Mouse (Mus musculus): Measurements from ENCODE around the gene Gorasp2.

Gorasp2 gene

DNA sequence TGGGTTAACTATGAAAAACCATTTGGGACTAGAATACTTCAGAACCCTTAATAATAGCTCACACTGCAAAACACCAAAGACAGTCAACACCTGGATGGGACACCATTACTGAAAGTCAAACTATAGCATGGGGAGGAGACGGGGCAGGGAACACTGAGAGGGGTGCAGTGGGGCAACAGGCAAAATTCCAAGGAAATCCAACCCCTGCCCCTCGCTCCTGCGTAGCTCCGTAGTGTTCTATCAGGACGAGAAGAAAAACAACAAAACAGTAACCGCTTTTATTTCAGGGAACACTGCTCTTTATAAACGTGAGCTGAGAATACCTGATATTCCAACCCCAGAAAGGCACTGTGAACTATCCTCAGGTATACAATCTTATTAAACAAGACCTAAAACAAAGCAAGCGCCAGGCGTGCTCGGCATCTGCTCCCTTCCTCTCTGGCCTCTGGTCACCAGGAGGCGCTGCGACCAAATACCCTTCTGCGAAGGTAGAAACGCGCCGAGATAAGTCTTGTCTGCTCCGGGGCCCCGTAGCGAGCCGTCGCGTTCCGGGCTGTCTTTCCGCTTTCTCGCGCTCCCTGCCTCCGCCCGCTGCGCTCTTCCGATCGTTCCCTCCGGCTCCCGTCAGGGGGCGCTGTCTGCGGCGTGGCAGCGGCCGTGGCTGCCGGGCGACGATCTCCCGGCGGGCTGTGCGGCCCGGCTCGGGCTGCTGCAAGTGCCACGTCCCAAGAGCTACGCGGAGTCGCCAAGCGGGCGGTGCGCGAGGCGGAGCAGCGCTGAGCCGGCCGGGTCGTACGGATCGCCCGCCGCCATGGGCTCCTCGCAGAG lies at the start of gene Gorasp2:
TSS of gene Gorasp2 (plus strand) at position 690 of the 828 bp plus-strand sequence.
- peak; percentile 94 to 98 for DNase-seq (ENCODE audit: low spot score in 2 of 2)

GRCm38 (mm10) chr2:70614745-70615351 lies 46.5 kb upstream of the Gorasp2 start:
- DNase-seq (ENCODE audit: low spot score in 2 of 2): no peak

GRCm38 (mm10) chr2:70616076-70616475 lies 45.3 kb upstream of the Gorasp2 start:
- DNase-seq (ENCODE audit: low spot score in 2 of 2): no peak

- no peak for DNase-seq (ENCODE audit: low spot score in 2 of 2)
Measured at GRCm38 (mm10) chr2:70616617-70617016, 44.8 kb upstream of the Gorasp2 start.

GRCm38 (mm10) chr2:70619232-70619835 lies 42.0 kb upstream of the Gorasp2 start:
- DNase-seq (ENCODE audit: low spot score in 2 of 2): peak in 1 of 2 experiments; percentile 10

DNA sequence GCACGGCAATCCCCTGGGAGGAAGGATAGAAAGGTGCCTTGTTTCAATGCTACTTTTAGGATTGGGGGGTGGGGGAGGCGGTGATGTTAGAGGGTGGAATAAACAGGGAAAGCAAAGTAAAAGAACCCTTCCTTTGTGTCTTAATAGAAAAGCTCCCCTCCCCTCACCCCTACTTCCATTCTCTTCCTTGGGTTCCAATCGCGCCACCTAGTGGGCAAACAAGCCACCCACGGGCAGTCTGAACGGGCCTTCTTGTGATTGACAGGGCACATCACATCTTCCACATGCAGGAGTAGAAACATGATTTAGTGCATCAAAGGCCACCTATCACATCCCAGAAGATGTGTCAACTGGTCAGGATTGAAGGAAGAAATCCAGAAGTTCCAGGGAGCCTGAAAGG lies 41.2 kb upstream of the Gorasp2 start:
- DNase-seq (ENCODE audit: low spot score in 2 of 2): peak; percentile 18 to 54

GRCm38 (mm10) chr2:70622244-70622643 lies 39.1 kb upstream of the Gorasp2 start:
- DNase-seq (ENCODE audit: low spot score in 2 of 2): no peak

GRCm38 (mm10) chr2:70625761-70626160 lies 35.6 kb upstream of the Gorasp2 start:
- no peak for DNase-seq (ENCODE audit: low spot score in 2 of 2)

- no peak for DNase-seq (ENCODE audit: low spot score in 2 of 2)
Measured at GRCm38 (mm10) chr2:70628397-70628796, 33.0 kb upstream of the Gorasp2 start.

- no peak for DNase-seq (ENCODE audit: low spot score in 2 of 2)
Measured at GRCm38 (mm10) chr2:70629339-70629761, 32.0 kb upstream of the Gorasp2 start.

GRCm38 (mm10) chr2:70629921-70630320 lies 31.5 kb upstream of the Gorasp2 start:
- DNase-seq (ENCODE audit: low spot score in 2 of 2): no peak

GRCm38 (mm10) chr2:70631321-70631720 lies 30.1 kb upstream of the Gorasp2 start:
- DNase-seq (ENCODE audit: low spot score in 2 of 2): no peak

DNA sequence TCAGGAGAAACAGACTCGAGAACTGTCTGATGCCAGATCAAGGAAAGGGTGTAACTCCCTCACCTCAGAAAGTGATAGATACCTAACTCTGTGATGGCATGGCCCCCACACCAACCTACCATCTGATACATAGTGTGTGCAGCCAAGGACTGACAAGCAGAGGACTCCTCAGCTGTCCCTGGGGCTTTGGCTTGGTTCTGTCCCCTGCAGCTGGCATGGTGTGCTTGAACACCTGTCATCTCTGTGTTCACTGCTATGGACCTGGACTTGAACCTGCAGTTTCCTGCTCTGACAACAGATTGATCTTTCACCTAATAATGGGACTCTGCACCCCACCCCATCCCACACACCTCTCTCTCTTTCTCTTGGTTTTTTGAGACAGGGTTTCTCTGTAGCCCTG lies 29.0 kb upstream of the Gorasp2 start:
- no peak for DNase-seq (ENCODE audit: low spot score in 2 of 2)

DNA sequence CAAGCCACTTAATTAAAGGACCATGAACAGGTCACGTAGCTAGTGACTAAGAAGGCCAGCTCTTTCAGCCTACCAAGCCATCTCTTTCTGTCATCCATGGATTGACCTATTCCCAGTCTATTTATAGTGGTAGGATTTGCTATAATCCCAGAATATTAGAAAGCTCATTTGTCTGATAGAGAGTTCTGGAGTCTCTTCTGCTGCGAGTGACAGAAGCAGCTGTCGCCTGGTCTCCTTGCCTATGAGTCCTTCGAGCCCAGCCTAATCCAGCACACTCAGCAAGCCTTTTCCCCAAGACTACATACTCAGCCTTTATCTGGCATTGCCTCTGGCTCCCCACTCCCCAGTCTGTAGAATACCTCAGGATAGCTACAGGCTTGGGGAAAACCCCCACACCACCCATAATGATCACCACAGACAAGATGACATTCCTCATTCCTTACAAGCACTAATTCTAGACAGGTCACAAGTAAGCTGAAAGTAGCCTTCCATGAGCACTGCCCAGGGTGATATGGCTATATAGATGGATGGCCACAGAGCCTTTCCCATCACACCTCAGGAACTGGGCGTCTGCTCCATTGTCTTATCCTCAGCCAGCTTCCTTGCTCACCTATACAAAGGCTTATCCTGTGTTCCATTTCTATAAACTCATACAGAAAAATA lies 27.2 kb upstream of the Gorasp2 start:
- DNase-seq (ENCODE audit: low spot score in 2 of 2): no peak

DNA sequence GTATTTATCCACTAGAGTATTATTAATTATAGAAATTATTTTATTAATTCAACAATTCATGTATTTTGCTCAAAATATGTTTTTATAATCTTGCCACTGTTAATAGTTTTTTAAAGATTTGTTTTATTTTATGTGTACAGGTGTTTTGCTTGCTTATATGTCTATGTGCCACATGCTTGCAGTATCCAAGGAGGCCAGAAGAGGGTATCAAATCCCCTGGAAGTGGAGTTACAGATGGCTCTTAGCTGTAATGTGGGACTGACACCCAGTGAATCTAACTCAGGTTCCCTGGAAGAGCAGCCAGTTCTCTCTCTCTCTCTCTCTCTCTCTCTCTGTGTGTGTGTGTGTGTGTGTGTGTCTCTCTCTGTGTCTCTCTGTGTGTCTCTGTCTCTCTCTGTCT lies 20.4 kb upstream of the Gorasp2 start:
- no peak for DNase-seq (ENCODE audit: low spot score in 2 of 2)

DNA sequence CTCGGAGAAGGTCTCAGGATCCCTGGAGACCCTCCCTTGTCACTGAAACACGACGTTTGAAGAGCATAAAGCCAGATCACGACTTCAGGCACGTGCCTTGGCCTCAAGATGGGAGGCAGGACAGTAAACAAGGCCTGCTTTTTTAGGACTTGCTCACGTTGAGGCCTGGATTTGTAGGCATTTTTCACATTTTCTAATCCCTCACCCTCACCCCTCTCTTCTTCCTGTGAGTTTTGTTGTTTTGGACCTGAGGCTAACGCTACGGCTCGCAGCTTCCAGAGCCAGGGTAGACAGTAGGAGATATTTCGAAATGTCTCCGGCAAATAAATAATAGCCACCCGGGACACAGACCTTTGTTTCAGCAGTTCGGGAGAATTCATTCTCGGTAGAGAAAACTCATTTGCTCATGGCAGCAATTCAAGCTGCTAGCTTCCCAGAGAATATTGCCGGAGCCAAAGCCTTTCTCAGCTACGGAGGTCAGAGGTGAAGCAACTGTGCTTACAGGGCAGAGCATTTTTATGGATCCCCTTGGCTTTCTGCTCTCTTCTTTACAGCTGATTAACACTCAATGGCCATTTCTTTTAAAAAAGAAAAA lies 18.3 kb upstream of the Gorasp2 start:
- DNase-seq (ENCODE audit: low spot score in 2 of 2): no peak

DNA sequence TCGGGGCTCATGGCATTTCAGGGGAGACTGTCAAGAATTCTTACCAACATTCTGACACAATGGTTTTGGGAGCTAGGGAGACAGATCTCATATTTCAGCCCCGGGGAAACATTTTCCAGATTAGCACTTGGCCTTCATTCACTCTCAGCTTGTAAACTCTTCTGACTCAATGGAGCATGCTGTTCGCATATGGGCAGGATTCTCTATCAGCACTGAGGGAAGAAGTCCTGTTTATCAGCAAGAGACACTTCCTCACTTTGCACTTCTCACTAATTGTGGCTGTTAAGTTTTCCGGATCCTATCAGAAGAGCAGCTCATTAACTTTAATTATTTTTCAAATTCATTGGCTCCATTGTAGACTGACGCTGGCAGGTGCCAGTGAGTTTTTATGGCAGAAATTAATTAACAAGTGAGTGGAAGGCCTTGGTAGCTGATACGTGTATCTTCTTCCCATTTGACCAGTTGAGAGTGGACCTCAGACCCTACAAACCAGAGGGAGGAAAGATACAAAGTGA lies 16.1 kb upstream of the Gorasp2 start:
- no peak for DNase-seq (ENCODE audit: low spot score in 2 of 2)

DNA sequence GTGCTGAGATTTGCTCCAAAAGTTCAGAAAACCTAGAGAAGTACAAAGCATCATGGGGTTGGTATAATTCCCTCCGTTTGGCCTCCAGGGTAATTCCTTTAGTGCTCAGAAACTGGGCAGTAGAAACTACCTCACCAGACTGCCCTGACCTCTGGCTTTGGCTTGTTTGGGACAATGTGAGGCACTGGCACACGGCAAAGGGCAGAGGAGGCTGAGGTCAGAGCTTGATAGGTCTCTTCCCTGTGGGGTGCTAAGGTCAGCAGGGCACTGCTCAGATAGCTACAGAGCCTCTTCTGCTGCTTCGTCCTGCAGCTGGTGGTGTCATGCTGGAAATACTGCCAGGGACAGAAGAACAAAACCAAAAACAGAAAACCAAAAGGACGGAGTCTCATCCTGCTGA lies 13.7 kb upstream of the Gorasp2 start:
- no peak for DNase-seq (ENCODE audit: low spot score in 2 of 2)

GRCm38 (mm10) chr2:70648271-70648670 lies 13.1 kb upstream of the Gorasp2 start:
- DNase-seq (ENCODE audit: low spot score in 2 of 2): no peak

- DNase-seq (ENCODE audit: low spot score in 2 of 2): no peak
Measured at GRCm38 (mm10) chr2:70649471-70649870, 11.9 kb upstream of the Gorasp2 start.

- no peak for DNase-seq (ENCODE audit: low spot score in 2 of 2)
Measured at GRCm38 (mm10) chr2:70651820-70652219, 9.6 kb upstream of the Gorasp2 start.

- DNase-seq (ENCODE audit: low spot score in 2 of 2): no peak
Measured at GRCm38 (mm10) chr2:70657083-70657482, 4.3 kb upstream of the Gorasp2 start.

Measured in thymus, postnatal 10 days (tissue).